Mouse (Mus musculus): ENCODE measurements at regions not wholly inside any gene's neighbourhood (a gene's known extent, or its start where the extent isn't known, plus 50 kb on each side); places are given as distances from the start of the nearest gene placed in this dataset.

- WGBS, result 91% methylated on average over 5 of the region's 5 CpGs
- Histone ChIP-seq H3K27me3 (ENCODE audit: control insufficient read depth, insufficient read depth, low read length) (no peaks in the 10 kb centered on the region), H3K9me3 (ENCODE audit: control insufficient read depth, low read length) (no peaks in the 10 kb centered on the region; the same call in 1 of the 2 replicates), H3K4me1 (replicated peaks; ENCODE audit: control insufficient read depth, insufficient read depth, low read length) (0 out of 2 replicates have a peak, but pooled peaks cover 5% of the 10 kb centered on the region), H3K27ac (ENCODE audit: low read depth, low read length) (no peak overlapping the region), H3K4me3 (ENCODE audit: low read depth, low read length) (no peak overlapping the region), H3K4me2 (ENCODE audit: low read depth, low read length, severe bottlenecking) (no peak overlapping the region), H3K9ac (ENCODE audit: low read length) (no peak overlapping the region), H3K36me3 (ENCODE audit: control insufficient read depth, insufficient read depth, low read length) (no peaks in the 10 kb centered on the region)
- no peak for ATAC-seq (replicated peaks; ENCODE audit: low FRiP score)
- DNase-seq (ENCODE audit: low spot score), result no peak
These were observed 391.2 kb downstream of the Mllt3 start for GRCm38 (mm10) chr4:87642002-87642401.

GRCm38 (mm10) chr4:87641551-87641950, 391.6 kb downstream of the Mllt3 start:
- Histone ChIP-seq H3K4me3 (ENCODE audit: low read depth, low read length) (no peak overlapping the region), H3K27ac (ENCODE audit: low read depth, low read length) (no peak overlapping the region), H3K9ac (ENCODE audit: low read length) (no peak overlapping the region), H3K36me3 (ENCODE audit: control insufficient read depth, insufficient read depth, low read length) (no peaks in the 10 kb centered on the region), H3K4me1 (replicated peaks; ENCODE audit: control insufficient read depth, insufficient read depth, low read length) (peaks cover 5% of the 10 kb centered on the region; the same call in 1 of the 2 replicates), H3K9me3 (ENCODE audit: control insufficient read depth, low read length) (no peaks in the 10 kb centered on the region; the same call in 1 of the 2 replicates), H3K27me3 (ENCODE audit: control insufficient read depth, insufficient read depth, low read length) (no peaks in the 10 kb centered on the region), H3K4me2 (ENCODE audit: low read depth, low read length, severe bottlenecking) (no peak overlapping the region)
- DNase-seq (ENCODE audit: low spot score) (no peak), ATAC-seq (replicated peaks; ENCODE audit: low FRiP score) (no peak)
- WGBS, result 90% methylated on average over 3 of the region's 3 CpGs

GRCm38 (mm10) chr4:87638380-87638646, 394.9 kb downstream of the Mllt3 start:
- H3K36me3 ChIP-seq (ENCODE audit: control insufficient read depth, insufficient read depth, low read length), result no peaks in the 10 kb centered on the region
- H3K4me3 ChIP-seq (ENCODE audit: low read depth, low read length), result no peak overlapping the region
- no peak overlapping the region; the same call in 1 of the 2 replicates for H3K27ac ChIP-seq (ENCODE audit: low read depth, low read length)
- ATAC-seq (replicated peaks; ENCODE audit: low FRiP score), result 0 out of 2 replicates have a peak, but pooled peaks have one; percentile 39
- H3K9ac ChIP-seq (ENCODE audit: low read length), result no peak overlapping the region
- H3K4me1 ChIP-seq (replicated peaks; ENCODE audit: control insufficient read depth, insufficient read depth, low read length), result peaks cover 5% of the 10 kb centered on the region; the same call in 1 of the 2 replicates
- no peak for DNase-seq (ENCODE audit: low spot score)
- no peaks in the 10 kb centered on the region for H3K9me3 ChIP-seq (ENCODE audit: control insufficient read depth, low read length)
- no peak overlapping the region for H3K4me2 ChIP-seq (ENCODE audit: low read depth, low read length, severe bottlenecking)
- 8% methylated on average over 1 of the region's 1 CpGs for WGBS
- no peaks in the 10 kb centered on the region for H3K27me3 ChIP-seq (ENCODE audit: control insufficient read depth, insufficient read depth, low read length)

- H3K4me2 ChIP-seq (ENCODE audit: low read depth, low read length, severe bottlenecking), result no peak overlapping the region
- 0 out of 2 replicates have a peak, but pooled peaks have one; percentile 18 for ATAC-seq (replicated peaks; ENCODE audit: low FRiP score)
These were observed 395.4 kb downstream of the Mllt3 start for GRCm38 (mm10) chr4:87637629-87638379.

GRCm38 (mm10) chr4:87611116-87611515, 380.8 kb upstream of the Slc24a2 start:
- Histone ChIP-seq H3K36me3 (ENCODE audit: control insufficient read depth, insufficient read depth, low read length) (no peaks in the 10 kb centered on the region), H3K4me1 (replicated peaks; ENCODE audit: control insufficient read depth, insufficient read depth, low read length) (no peaks in the 10 kb centered on the region), H3K27ac (ENCODE audit: low read depth, low read length) (no peak overlapping the region), H3K27me3 (ENCODE audit: control insufficient read depth, insufficient read depth, low read length) (no peaks in the 10 kb centered on the region), H3K4me3 (ENCODE audit: low read depth, low read length) (no peak overlapping the region), H3K9ac (ENCODE audit: low read length) (no peak overlapping the region), H3K4me2 (ENCODE audit: low read depth, low read length, severe bottlenecking) (no peak overlapping the region), H3K9me3 (ENCODE audit: control insufficient read depth, low read length) (no peaks in the 10 kb centered on the region)
- no peak for ATAC-seq (replicated peaks; ENCODE audit: low FRiP score)
- whole genome bisulfite sequencing, result 79% methylated on average over 1 of the region's 1 CpGs
- DNase-seq (ENCODE audit: low spot score), result no peak

More at GRCm38 (mm10) chr4:87637629-87638379, 395.4 kb downstream of the Mllt3 start:
- no peak for DNase-seq (ENCODE audit: low spot score)
- H3K4me1 ChIP-seq (replicated peaks; ENCODE audit: control insufficient read depth, insufficient read depth, low read length), result peaks cover 5% of the 10 kb centered on the region; the same call in 1 of the 2 replicates
- no peak overlapping the region for H3K9ac ChIP-seq (ENCODE audit: low read length)
- no peaks in the 10 kb centered on the region for H3K27me3 ChIP-seq (ENCODE audit: control insufficient read depth, insufficient read depth, low read length)
- H3K9me3 ChIP-seq (ENCODE audit: control insufficient read depth, low read length), result no peaks in the 10 kb centered on the region
- WGBS, result 13% methylated on average over 3 of the region's 3 CpGs
- H3K27ac ChIP-seq (ENCODE audit: low read depth, low read length), result no peak overlapping the region; the same call in 1 of the 2 replicates
- H3K36me3 ChIP-seq (ENCODE audit: control insufficient read depth, insufficient read depth, low read length), result no peaks in the 10 kb centered on the region
- no peak overlapping the region for H3K4me3 ChIP-seq (ENCODE audit: low read depth, low read length)

GRCm38 (mm10) chr4:87593644-87594043, 363.4 kb upstream of the Slc24a2 start:
- Histone ChIP-seq H3K9me3 (ENCODE audit: control insufficient read depth, low read length) (no peaks in the 10 kb centered on the region), H3K9ac (ENCODE audit: low read length) (no peak overlapping the region), H3K27ac (ENCODE audit: low read depth, low read length) (no peak overlapping the region), H3K4me3 (ENCODE audit: low read depth, low read length) (no peak overlapping the region), H3K36me3 (ENCODE audit: control insufficient read depth, insufficient read depth, low read length) (no peaks in the 10 kb centered on the region), H3K4me1 (replicated peaks; ENCODE audit: control insufficient read depth, insufficient read depth, low read length) (no peaks in the 10 kb centered on the region), H3K4me2 (ENCODE audit: low read depth, low read length, severe bottlenecking) (no peak overlapping the region), H3K27me3 (ENCODE audit: control insufficient read depth, insufficient read depth, low read length) (no peaks in the 10 kb centered on the region)
- ATAC-seq (replicated peaks; ENCODE audit: low FRiP score) (no peak), DNase-seq (ENCODE audit: low spot score) (no peak)
- WGBS, result 87% methylated on average over 3 of the region's 3 CpGs

- no peaks in the 10 kb centered on the region for H3K4me1 ChIP-seq (replicated peaks; ENCODE audit: control insufficient read depth, insufficient read depth, low read length)
- H3K4me3 ChIP-seq (ENCODE audit: low read depth, low read length), result no peak overlapping the region
- no peak overlapping the region for H3K27ac ChIP-seq (ENCODE audit: low read depth, low read length)
- no peaks in the 10 kb centered on the region for H3K36me3 ChIP-seq (ENCODE audit: control insufficient read depth, insufficient read depth, low read length)
- H3K9me3 ChIP-seq (ENCODE audit: control insufficient read depth, low read length), result no peaks in the 10 kb centered on the region
- DNase-seq (ENCODE audit: low spot score), result no peak
- H3K27me3 ChIP-seq (ENCODE audit: control insufficient read depth, insufficient read depth, low read length), result no peaks in the 10 kb centered on the region
- WGBS, result 93% methylated on average over 3 of the region's 3 CpGs
- no peak for ATAC-seq (replicated peaks; ENCODE audit: low FRiP score)
- H3K4me2 ChIP-seq (ENCODE audit: low read depth, low read length, severe bottlenecking), result no peak overlapping the region
- no peak overlapping the region for H3K9ac ChIP-seq (ENCODE audit: low read length)
These were observed 360.5 kb upstream of the Slc24a2 start for GRCm38 (mm10) chr4:87590797-87591196.

GRCm38 (mm10) chr4:87578164-87578563, 347.9 kb upstream of the Slc24a2 start:
- 78% methylated on average over 3 of the region's 3 CpGs for WGBS
- H3K27ac ChIP-seq (ENCODE audit: low read depth, low read length), result no peak overlapping the region

GRCm38 (mm10) chr4:87570950-87571349, 340.7 kb upstream of the Slc24a2 start:
- H3K4me3 ChIP-seq (ENCODE audit: low read depth, low read length), result no peak overlapping the region
- ATAC-seq (replicated peaks; ENCODE audit: low FRiP score) (no peak), DNase-seq (ENCODE audit: low spot score) (no peak)
- no peaks in the 10 kb centered on the region for H3K27me3 ChIP-seq (ENCODE audit: control insufficient read depth, insufficient read depth, low read length)
- no peaks in the 10 kb centered on the region for H3K9me3 ChIP-seq (ENCODE audit: control insufficient read depth, low read length)
- H3K9ac ChIP-seq (ENCODE audit: low read length), result no peak overlapping the region
- no peaks in the 10 kb centered on the region for H3K36me3 ChIP-seq (ENCODE audit: control insufficient read depth, insufficient read depth, low read length)
- H3K4me2 ChIP-seq (ENCODE audit: low read depth, low read length, severe bottlenecking), result no peak overlapping the region
- 87% methylated on average over 8 of the region's 8 CpGs for WGBS
- H3K4me1 ChIP-seq (replicated peaks; ENCODE audit: control insufficient read depth, insufficient read depth, low read length), result no peaks in the 10 kb centered on the region
- no peak overlapping the region for H3K27ac ChIP-seq (ENCODE audit: low read depth, low read length)

More at GRCm38 (mm10) chr4:87578164-87578563, 347.9 kb upstream of the Slc24a2 start:
- no peak for DNase-seq (ENCODE audit: low spot score)
- no peaks in the 10 kb centered on the region for H3K9me3 ChIP-seq (ENCODE audit: control insufficient read depth, low read length)
- ATAC-seq (replicated peaks; ENCODE audit: low FRiP score), result no peak
- H3K9ac ChIP-seq (ENCODE audit: low read length), result no peak overlapping the region
- H3K4me3 ChIP-seq (ENCODE audit: low read depth, low read length), result no peak overlapping the region
- H3K27me3 ChIP-seq (ENCODE audit: control insufficient read depth, insufficient read depth, low read length), result no peaks in the 10 kb centered on the region
- no peaks in the 10 kb centered on the region for H3K36me3 ChIP-seq (ENCODE audit: control insufficient read depth, insufficient read depth, low read length)
- no peaks in the 10 kb centered on the region for H3K4me1 ChIP-seq (replicated peaks; ENCODE audit: control insufficient read depth, insufficient read depth, low read length)
- no peak overlapping the region for H3K4me2 ChIP-seq (ENCODE audit: low read depth, low read length, severe bottlenecking)

All from forebrain, embryonic 11.5 days (tissue).